Mouse (Mus musculus) cortical plate, adult 2 months (tissue): ENCODE results near the gene Inip. TPM values are rescaled to one million over a fixed set of nuclear protein-coding genes. Genes with fewer than 3 reads are reported as not detected.
"Not testable (repeated sequence)": the region's sequence is repeated elsewhere in the genome, so short reads cannot be mapped to it uniquely, and the experiment has no call there.

ENCODE experiments used
- H3K27ac ChIP-seq: fragments of 200-500 bp; 2 replicates; pipeline ENCODE4 v1.5.1; 2012; ENCODE audit warnings: low read length, control low read depth, inconsistent platforms; ENCODE audit not compliant: insufficient read depth
- H3K4me1 ChIP-seq: fragments of 200-500 bp; 2 replicates; pipeline ENCODE4 v1.6.1; 2011; ENCODE audit warnings: low read length; ENCODE audit not compliant: control insufficient read depth, insufficient read depth
- H3K4me3 ChIP-seq: fragments of 200-500 bp; 2 replicates; pipeline ENCODE4 v1.5.1; 2011; ENCODE audit warnings: mild to moderate bottlenecking, low read length, control low read depth; ENCODE audit not compliant: insufficient read depth
- CTCF ChIP-seq: fragments of 200-500 bp; IDR thresholded peaks from 2 replicates; pipeline ENCODE4 v1.5.1; 2011; ENCODE audit warnings: mild to moderate bottlenecking, control low read depth, low read length; ENCODE audit not compliant: insufficient read depth; ENCODE audit errors: extremely low read depth
- POLR2A ChIP-seq: fragments of 200-500 bp; IDR thresholded peaks from 2 replicates; pipeline ENCODE4 v1.6.1; 2011; ENCODE audit warnings: mild to moderate bottlenecking, low read length, control low read depth; ENCODE audit not compliant: insufficient read depth; ENCODE audit errors: extremely low read depth
- polyA plus RNA-seq: library from polyadenylated mRNA; depleted of rRNA; stranded (reverse); fragments of >200 nt; gene quantifications from 2 replicates; pipeline ENCODE4 v1.2.3, GENCODE M21; 2012

The Inip gene
- polyA plus RNA-seq, 1 experiment, result 21.9 TPM

- TF ChIP-seq CTCF, result no peak
- TF ChIP-seq POLR2A, result no peak
- H3K27ac ChIP-seq, result no peak overlapping the region
These were observed 2.0 kb upstream of the Inip start for GRCm38 (mm10) chr4:59803358-59803757.

GRCm38 (mm10) chr4:59802792-59803191 is 1.4 kb upstream of the Inip start:
- TF ChIP-seq POLR2A (no peak), CTCF (no peak)
- peak overlapping the region; percentile 88 for H3K27ac ChIP-seq
- peaks cover under 1% of the 10 kb centered on the region; the same call in 1 of the 2 replicates for H3K4me1 ChIP-seq
- no peak overlapping the region for H3K4me3 ChIP-seq

More at GRCm38 (mm10) chr4:59803358-59803757, 2.0 kb upstream of the Inip start:
- Histone ChIP-seq H3K4me3 (no peak overlapping the region), H3K4me1 (peaks cover 2% of the 10 kb centered on the region; the same call in 1 of the 2 replicates)

GRCm38 (mm10) chr4:59802107-59802506 is 718 bp upstream of the Inip start:
- Histone ChIP-seq H3K4me3 (no peak overlapping the region), H3K4me1 (no peaks in the 10 kb centered on the region), H3K27ac (peak overlapping the region; percentile 91)
- TF ChIP-seq CTCF (no peak), POLR2A (no peak)

GRCm38 (mm10) chr4:59800181-59800580 is 1.2 kb downstream of the Inip start:
- H3K27ac ChIP-seq, result no peak overlapping the region
- H3K4me1 ChIP-seq, result no peaks in the 10 kb centered on the region
- TF ChIP-seq CTCF (no peak), POLR2A (no peak)
- no peak overlapping the region for H3K4me3 ChIP-seq

GRCm38 (mm10) chr4:59795788-59796455 is 5.5 kb downstream of the Inip start:
- H3K27ac ChIP-seq, result no peak overlapping the region
- TF ChIP-seq POLR2A (no peak), CTCF (no peak)
- H3K4me3 ChIP-seq, result no peak overlapping the region
- H3K4me1 ChIP-seq, result no peaks in the 10 kb centered on the region

GRCm38 (mm10) chr4:59794116-59794515 is 7.3 kb downstream of the Inip start:
- no peak overlapping the region for H3K4me3 ChIP-seq
- TF ChIP-seq CTCF (no peak), POLR2A (no peak)
- no peaks in the 10 kb centered on the region for H3K4me1 ChIP-seq
- no peak overlapping the region for H3K27ac ChIP-seq

- H3K4me3 ChIP-seq, H3K27ac ChIP-seq, H3K4me1 ChIP-seq: not testable (repeated sequence)
These were observed 7.8 kb downstream of the Inip start for GRCm38 (mm10) chr4:59793626-59794025.

- Histone ChIP-seq H3K4me3 (no peak overlapping the region), H3K4me1 (no peaks in the 10 kb centered on the region), H3K27ac (no peak overlapping the region)
- no peak for TF ChIP-seq POLR2A
- TF ChIP-seq CTCF, result no peak
These were observed 12.4 kb downstream of the Inip start for GRCm38 (mm10) chr4:59789015-59789414.

- no peak for TF ChIP-seq CTCF
- no peak for TF ChIP-seq POLR2A
- H3K4me3 ChIP-seq, result no peak overlapping the region
- peaks cover 3% of the 10 kb centered on the region; the same call in 1 of the 2 replicates for H3K4me1 ChIP-seq
- H3K27ac ChIP-seq, result no peak overlapping the region
These were observed 14.3 kb downstream of the Inip start for GRCm38 (mm10) chr4:59787126-59787525.

- H3K4me1 ChIP-seq, result peaks cover 3% of the 10 kb centered on the region; the same call in 1 of the 2 replicates
- no peak overlapping the region for H3K4me3 ChIP-seq
- TF ChIP-seq CTCF (peak; percentile 94), POLR2A (no peak)
- H3K27ac ChIP-seq, result no peak overlapping the region
These were observed 14.7 kb downstream of the Inip start for GRCm38 (mm10) chr4:59786661-59787060.
